Mouse (Mus musculus) embryonic facial prominence, embryonic 10.5 days (tissue): Measurements from ENCODE around the gene Chkb. TPM values are rescaled to one million over a fixed set of nuclear protein-coding genes. Genes with fewer than 3 reads are reported as not detected.
A peak's percentile ranks its signal among the peaks of the same experiment; 100 is the strongest.

Experiments used
- DNase-seq: peaks from one replicate; pipeline ENCODE4 v3.0.0-alpha.2; 2017; ENCODE audit warnings: low spot score
- H3K27ac ChIP-seq: fragments of 300-500 bp; sonication (generic); replicated peaks from 2 replicates; pipeline ENCODE4 v1.5.1; 2016; ENCODE audit warnings: mild to moderate bottlenecking
- H3K27me3 ChIP-seq: fragments of 300-500 bp; sonication (generic); replicated peaks from 2 replicates; pipeline ENCODE4 v1.6.1; 2016; ENCODE audit warnings: low read depth, mild to moderate bottlenecking; ENCODE audit not compliant: poor library complexity, severe bottlenecking
- H3K36me3 ChIP-seq: fragments of 300-500 bp; sonication (generic); replicated peaks from 2 replicates; pipeline ENCODE4 v1.6.1; 2016; ENCODE audit warnings: mild to moderate bottlenecking, moderate library complexity
- H3K4me1 ChIP-seq: fragments of 300-500 bp; sonication (generic); 2 replicates; pipeline ENCODE4 v1.6.1; 2016
- H3K4me3 ChIP-seq: fragments of 300-500 bp; sonication (generic); 2 replicates; pipeline ENCODE4 v1.5.1; 2016; ENCODE audit warnings: mild to moderate bottlenecking, moderate library complexity
- H3K9me3 ChIP-seq: fragments of 300-500 bp; sonication (generic); 2 replicates; pipeline ENCODE4 v1.6.1; 2016; ENCODE audit warnings: mild to moderate bottlenecking
- WGBS: fragments of 180-500 bp; shearing (Covaris S2); methylation state at CpG from one replicate; pipeline ENCODE4 v1.1.7; 2016; 5-methylcytosine and 5-hydroxymethylcytosine counted together
- polyA plus RNA-seq: library from polyadenylated mRNA; unstranded; fragments of >200 nt; fragmentation: Nextera tagmentation; extraction: Ambion mirVana; gene quantifications from 2 replicates; pipeline ENCODE4 v1.2.1, GENCODE M21; 2016

Gene Chkb
- polyA plus RNA-seq, 1 experiment from 2014 or later, result 42.5 TPM

GRCm38 (mm10) chr15:89378831-89379401 is 50.8 kb downstream of the Chkb start, which contains the start of gene Odf3b:
TSS of gene Odf3b (minus strand) at chr15:89379282.
- Histone ChIP-seq H3K27ac (peak within 1 kb of the TSS; percentile 36; the same call in 1 of the 2 replicates), H3K4me1 (peaks cover 41% of the 10 kb centered on the region)
- peak; percentile 51 for DNase-seq

GRCm38 (mm10) chr15:89377938-89378828 is 51.5 kb downstream of the Chkb start:
- Histone ChIP-seq H3K4me1 (peaks cover 47% of the 10 kb centered on the region), H3K9me3 (no peaks in the 10 kb centered on the region), H3K27me3 (peaks cover 85% of the 10 kb centered on the region), H3K27ac (peak overlapping the region; percentile 36; the same call in 1 of the 2 replicates), H3K36me3 (no peaks in the 10 kb centered on the region), H3K4me3 (peak overlapping the region; percentile 53)
- 10% methylated on average over 46 of the region's 46 CpGs for WGBS
- DNase-seq, result peak; percentile 25

More at GRCm38 (mm10) chr15:89378831-89379401, 50.8 kb downstream of the Chkb start, which contains the start of gene Odf3b:
- Histone ChIP-seq H3K9me3 (no peaks in the 10 kb centered on the region), H3K27me3 (peaks cover 90% of the 10 kb centered on the region), H3K36me3 (no peaks in the 10 kb centered on the region), H3K4me3 (peak within 1 kb of the TSS; percentile 53)
- under 1% methylated on average over 33 of the region's 33 CpGs for WGBS

- Histone ChIP-seq H3K9me3 (no peaks in the 10 kb centered on the region), H3K36me3 (peaks cover 6% of the 10 kb centered on the region), H3K4me1 (peaks cover 55% of the 10 kb centered on the region), H3K4me3 (peak overlapping the region; percentile 32), H3K27me3 (peaks cover 79% of the 10 kb centered on the region), H3K27ac (no peak overlapping the region)
- DNase-seq, result peak; percentile 37
- WGBS, result 5% methylated on average over 18 of the region's 18 CpGs
These were observed 52.3 kb downstream of the Chkb start for GRCm38 (mm10) chr15:89377362-89377761.

- Histone ChIP-seq H3K4me1 (peaks cover 59% of the 10 kb centered on the region), H3K9me3 (no peaks in the 10 kb centered on the region), H3K27me3 (peaks cover 74% of the 10 kb centered on the region), H3K27ac (no peak within 1 kb of the TSS), H3K4me3 (peak within 1 kb of the TSS; percentile 32), H3K36me3 (peaks cover 10% of the 10 kb centered on the region)
- WGBS, result 15% methylated on average over 16 of the region's 16 CpGs
- DNase-seq, result no peak
These were observed 52.8 kb downstream of the Chkb start, which contains the start of gene Tymp for GRCm38 (mm10) chr15:89376957-89377356. TSS of gene Tymp (minus strand) at chr15:89377039.

Other genes with a start within 250 kb of the Chkb start
- 146 and 152 TPM in 2 replicates for gene Plxnb2, start 249.1 kb downstream of the Chkb start, polyA plus RNA-seq
- gene Dennd6b, start 233.4 kb downstream of the Chkb start, polyA plus RNA-seq, result 26.1 and 29.1 TPM in 2 replicates
- 23.8 and 26.8 TPM in 2 replicates for gene Ppp6r2, start 218.4 kb downstream of the Chkb start, polyA plus RNA-seq
- 80.6 and 85.5 TPM in 2 replicates for gene Sbf1, start 114.6 kb downstream of the Chkb start, polyA plus RNA-seq
- gene Adm2, start 107.2 kb downstream of the Chkb start, polyA plus RNA-seq, result 0.30 and 0.34 TPM in 2 replicates
- gene Miox, start 95.5 kb downstream of the Chkb start, polyA plus RNA-seq, result not detected in 2 replicates
- gene Lmf2, start 74.2 kb downstream of the Chkb start, polyA plus RNA-seq, result 49.1 and 52.2 TPM in 2 replicates
- gene Ncaph2, start 74.2 kb downstream of the Chkb start, polyA plus RNA-seq, result 180 and 188 TPM in 2 replicates
- 5.3 and 8.5 TPM in 2 replicates for gene Sco2, start 56.1 kb downstream of the Chkb start, polyA plus RNA-seq
- gene Tymp, start 52.9 kb downstream of the Chkb start, polyA plus RNA-seq, result 0.98 and 1.5 TPM in 2 replicates
- 0.40 and 0.57 TPM in 2 replicates for gene Odf3b, start 50.6 kb downstream of the Chkb start, polyA plus RNA-seq
- gene Klhdc7b, start 45.0 kb downstream of the Chkb start, polyA plus RNA-seq, result not detected in 2 replicates
- gene Syce3, start 19.4 kb downstream of the Chkb start, polyA plus RNA-seq, result not detected in 2 replicates
- gene Cpt1b, start 4.0 kb downstream of the Chkb start, polyA plus RNA-seq, result 0.66 and 1.1 TPM in 2 replicates
- 4.2 and 4.4 TPM in 2 replicates for gene C730034F03Rik, start 319 bp downstream of the Chkb start, polyA plus RNA-seq
- gene Gm44502, start 212 bp downstream of the Chkb start, polyA plus RNA-seq, result not detected in 2 replicates
- 9.2 and 9.7 TPM in 2 replicates for gene Mapk8ip2, start 24.0 kb upstream of the Chkb start, polyA plus RNA-seq
- gene Arsa, start 47.5 kb upstream of the Chkb start, polyA plus RNA-seq, result 11.2 and 11.5 TPM in 2 replicates
- gene Shank3, start 69.7 kb upstream of the Chkb start, polyA plus RNA-seq, result 1.3 and 2.4 TPM in 2 replicates
- 0.18 TPM in 1 of 2 replicates, not detected in the other for gene Acr, start 138.4 kb upstream of the Chkb start, polyA plus RNA-seq
- gene Rabl2, start 162.0 kb upstream of the Chkb start, polyA plus RNA-seq, result 70.3 and 74.6 TPM in 2 replicates